Mouse (Mus musculus): Measurements from ENCODE around the gene a. TPM values are rescaled to one million over a fixed set of nuclear protein-coding genes. Genes with fewer than 3 reads are reported as not detected.

The a gene
- polyA plus RNA-seq, 1 experiment, result not detected

DNA sequence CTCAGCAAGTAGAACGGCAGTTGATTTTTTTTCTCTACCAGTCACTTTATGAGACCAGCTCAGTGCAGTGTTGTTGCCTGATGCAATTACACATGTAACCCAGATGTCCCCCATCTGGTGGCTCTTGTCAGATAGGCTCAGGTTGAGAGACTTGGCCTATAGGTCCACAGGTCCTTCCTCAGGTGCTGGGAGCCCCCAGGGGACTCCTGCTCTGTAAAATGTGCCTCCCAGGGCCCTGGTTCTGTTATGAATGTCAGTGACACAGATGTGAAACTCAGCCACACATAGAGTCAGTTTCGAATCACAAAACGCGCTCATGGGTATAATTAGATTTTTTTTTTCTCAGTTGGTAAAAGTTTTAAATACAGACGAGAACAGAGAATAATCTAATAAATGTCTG lies 33.5 kb upstream of the a start:
- Histone ChIP-seq H3K4me3 (replicated peaks; ENCODE audit: extremely low read depth, low read depth, low read length) (no peak overlapping the region), H3K4me1 (ENCODE audit: control insufficient read depth, insufficient read depth, low read length) (no peaks in the 10 kb centered on the region)
- 85% methylated on average over 5 of the region's 5 CpGs for WGBS
- TF ChIP-seq CTCF (IDR thresholded peaks at IDR 0.05; ENCODE audit: insufficient read depth, low read length) (no peak), POLR2A (IDR thresholded peaks at IDR 0.05; ENCODE audit: borderline replicate concordance, extremely low read depth, low read depth, low read length) (no peak)
- no peak for DNase-seq

DNA sequence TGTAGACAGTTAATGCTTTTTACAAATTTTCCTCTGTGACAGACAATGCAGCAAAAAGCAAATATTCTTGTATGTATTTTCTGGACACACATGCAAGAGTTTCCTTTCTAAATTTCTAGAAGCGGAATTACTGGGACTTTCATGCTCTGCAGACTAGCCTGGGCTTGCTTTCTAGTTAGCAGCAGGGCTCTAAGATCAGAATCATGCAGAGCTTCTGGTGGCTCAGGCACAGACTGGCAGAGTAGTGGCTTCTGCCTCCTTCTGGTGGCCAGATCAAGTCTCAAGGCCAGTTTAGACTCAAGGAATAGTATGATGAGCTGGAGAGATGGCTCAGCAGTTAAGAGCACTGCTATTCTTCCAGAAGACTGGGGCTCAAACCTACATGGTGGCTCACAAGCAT lies 32.7 kb upstream of the a start:
- no peak for DNase-seq
- TF ChIP-seq CTCF (IDR thresholded peaks at IDR 0.05; ENCODE audit: insufficient read depth, low read length), result no peak
- TF ChIP-seq POLR2A (IDR thresholded peaks at IDR 0.05; ENCODE audit: borderline replicate concordance, extremely low read depth, low read depth, low read length), result no peak
- Histone ChIP-seq H3K4me3 (replicated peaks; ENCODE audit: extremely low read depth, low read depth, low read length) (no peak overlapping the region), H3K4me1 (ENCODE audit: control insufficient read depth, insufficient read depth, low read length) (no peaks in the 10 kb centered on the region)
- WGBS, result 82% methylated on average over 1 of the region's 1 CpGs

DNA sequence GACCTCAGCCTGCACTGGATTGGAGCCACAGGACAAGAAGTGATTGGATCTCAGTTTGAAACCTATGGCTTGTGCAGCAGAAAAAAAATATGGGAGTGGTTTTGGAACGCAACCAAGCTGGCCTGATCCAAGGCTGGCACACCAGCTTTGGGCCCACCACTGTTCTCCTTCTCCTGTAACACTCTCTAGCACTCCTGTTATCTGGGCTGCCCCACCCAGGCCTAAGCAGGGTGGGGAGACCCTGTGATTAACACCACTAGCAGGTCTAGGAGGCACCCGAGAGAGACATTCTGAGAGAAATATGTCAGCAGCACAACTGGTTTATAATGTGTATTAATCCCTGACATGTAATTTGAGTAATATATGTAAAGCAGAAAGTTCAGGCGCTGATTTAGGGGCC lies 28.0 kb upstream of the a start:
- 78% methylated on average over 3 of the region's 3 CpGs for WGBS
- no peaks in the 10 kb centered on the region for H3K4me1 ChIP-seq (ENCODE audit: control insufficient read depth, insufficient read depth, low read length)
- H3K4me3 ChIP-seq (replicated peaks; ENCODE audit: extremely low read depth, low read depth, low read length), result no peak overlapping the region
- DNase-seq, result no peak
- TF ChIP-seq CTCF (IDR thresholded peaks at IDR 0.05; ENCODE audit: insufficient read depth, low read length), result no peak
- no peak for TF ChIP-seq POLR2A (IDR thresholded peaks at IDR 0.05; ENCODE audit: borderline replicate concordance, extremely low read depth, low read depth, low read length)

DNA sequence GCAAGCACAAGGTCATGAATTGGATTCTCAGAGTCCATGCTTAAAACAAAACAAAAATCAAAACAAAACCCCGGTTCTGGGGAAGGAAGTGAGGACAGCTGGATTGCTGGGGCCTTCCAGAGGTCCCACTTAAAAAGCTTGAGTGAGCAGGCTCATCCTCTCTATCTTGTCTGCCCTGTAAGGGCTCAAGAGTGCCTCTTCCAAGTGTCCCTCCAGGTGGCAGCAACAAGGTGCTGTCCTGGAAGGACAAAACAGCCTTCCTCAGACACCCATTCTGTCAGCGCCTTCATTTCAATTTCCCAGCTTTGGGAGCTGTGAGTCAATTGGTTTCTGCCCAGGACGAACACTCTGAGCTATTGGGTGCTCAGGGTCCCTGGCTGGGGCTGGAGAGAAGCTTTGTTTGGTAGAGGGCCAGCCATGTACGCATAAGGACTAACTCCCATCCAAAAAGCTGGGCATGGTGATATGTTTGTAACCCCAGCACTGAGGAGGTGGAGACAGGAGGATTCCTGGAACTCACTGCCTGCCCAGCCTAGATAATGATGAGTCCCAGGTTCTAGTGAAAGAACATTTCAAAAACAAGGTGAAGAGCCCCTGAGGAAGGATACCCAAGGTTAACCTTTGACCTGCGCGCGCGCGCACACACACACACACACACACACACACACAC lies 26.2 kb upstream of the a start:
- Histone ChIP-seq H3K4me3 (replicated peaks; ENCODE audit: extremely low read depth, low read depth, low read length) (no peak overlapping the region), H3K4me1 (ENCODE audit: control insufficient read depth, insufficient read depth, low read length) (no peaks in the 10 kb centered on the region)
- 83% methylated on average over 9 of the region's 9 CpGs for WGBS
- TF ChIP-seq CTCF (IDR thresholded peaks at IDR 0.05; ENCODE audit: insufficient read depth, low read length), result peak; percentile 35; the same call in 1 of the 2 replicates
- no peak for TF ChIP-seq POLR2A (IDR thresholded peaks at IDR 0.05; ENCODE audit: borderline replicate concordance, extremely low read depth, low read depth, low read length)
- no peak for DNase-seq

DNA sequence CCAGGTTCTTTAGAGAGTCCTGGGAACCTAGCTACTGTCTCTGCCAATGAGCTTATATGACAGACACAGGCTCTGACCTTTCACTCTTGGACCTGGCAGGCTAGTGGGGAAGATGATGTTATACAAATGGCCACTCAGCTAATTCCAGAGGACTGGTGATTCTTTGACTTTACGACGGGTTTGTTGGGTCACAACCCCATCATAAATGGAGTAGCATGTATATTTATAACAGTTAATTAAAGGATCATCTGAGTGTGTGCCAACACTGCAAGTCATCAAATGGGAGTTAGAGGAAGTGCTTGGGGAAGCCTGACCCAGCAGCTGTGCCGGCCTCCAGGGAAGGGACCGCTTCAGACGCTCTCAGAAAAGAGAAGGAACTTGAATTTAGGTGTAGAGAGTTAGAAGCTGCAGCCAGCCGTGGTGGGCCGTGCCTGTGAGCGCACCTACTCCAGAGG lies 25.6 kb upstream of the a start:
- no peak for DNase-seq
- no peak overlapping the region for H3K4me3 ChIP-seq (replicated peaks; ENCODE audit: extremely low read depth, low read depth, low read length)
- H3K4me1 ChIP-seq (ENCODE audit: control insufficient read depth, insufficient read depth, low read length), result no peaks in the 10 kb centered on the region
- TF ChIP-seq POLR2A (IDR thresholded peaks at IDR 0.05; ENCODE audit: borderline replicate concordance, extremely low read depth, low read depth, low read length), result no peak
- TF ChIP-seq CTCF (IDR thresholded peaks at IDR 0.05; ENCODE audit: insufficient read depth, low read length), result no peak
- 50% methylated on average over 8 of the region's 8 CpGs for WGBS

DNA sequence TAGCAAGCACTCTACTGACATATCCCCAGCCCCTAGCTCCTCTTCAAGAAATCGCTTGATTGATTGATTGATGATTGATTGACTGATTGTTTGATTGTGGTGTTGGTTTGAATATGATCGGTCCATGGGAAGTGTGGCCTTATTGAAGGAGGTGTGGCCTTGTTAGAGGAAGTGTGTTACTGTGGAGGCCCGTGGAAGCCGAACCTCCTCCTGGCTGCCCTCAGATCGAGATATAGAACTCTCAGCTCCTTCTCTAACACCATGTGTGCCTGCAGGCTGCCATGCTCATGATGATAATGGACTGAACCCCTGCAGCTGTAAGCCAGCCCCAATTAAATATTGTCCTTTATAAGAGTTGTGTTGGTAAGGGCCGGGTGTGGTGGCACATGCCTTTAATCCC lies 24.2 kb upstream of the a start:
- no peak overlapping the region for H3K4me3 ChIP-seq (replicated peaks; ENCODE audit: extremely low read depth, low read depth, low read length)
- TF ChIP-seq CTCF (IDR thresholded peaks at IDR 0.05; ENCODE audit: insufficient read depth, low read length), result no peak
- TF ChIP-seq POLR2A (IDR thresholded peaks at IDR 0.05; ENCODE audit: borderline replicate concordance, extremely low read depth, low read depth, low read length), result no peak
- DNase-seq, result no peak
- WGBS, result 74% methylated on average over 6 of the region's 6 CpGs
- no peaks in the 10 kb centered on the region for H3K4me1 ChIP-seq (ENCODE audit: control insufficient read depth, insufficient read depth, low read length)

DNA sequence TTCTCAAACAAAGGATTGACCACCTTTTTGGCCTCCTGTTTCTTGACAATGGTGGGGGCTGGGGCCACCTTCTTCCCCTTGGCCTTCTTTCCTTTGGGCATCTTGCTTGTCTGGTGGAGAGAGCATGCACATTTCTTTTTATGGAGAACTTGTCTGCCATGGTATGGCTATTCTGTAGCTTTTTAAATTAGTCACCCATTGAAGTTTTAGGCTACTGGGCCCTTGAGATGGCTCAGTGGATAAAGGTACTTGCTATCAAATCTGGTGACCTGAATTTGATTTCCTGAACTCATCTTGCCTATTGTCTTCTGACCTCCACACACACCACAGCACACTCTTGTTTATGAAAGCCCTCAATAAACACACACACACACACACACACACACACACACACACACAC lies 21.3 kb upstream of the a start, which contains the start of gene Gm14214:
Gene Gm14214 (minus strand): TSS at position 101 of the 400 bp plus-strand sequence.
- H3K4me3 ChIP-seq (replicated peaks; ENCODE audit: extremely low read depth, low read depth, low read length), result no peak within 1 kb of the TSS
- DNase-seq, result no peak
- H3K4me1 ChIP-seq (ENCODE audit: control insufficient read depth, insufficient read depth, low read length), result no peaks in the 10 kb centered on the region
- TF ChIP-seq CTCF (IDR thresholded peaks at IDR 0.05; ENCODE audit: insufficient read depth, low read length) (no peak), POLR2A (IDR thresholded peaks at IDR 0.05; ENCODE audit: borderline replicate concordance, extremely low read depth, low read depth, low read length) (no peak)

DNA sequence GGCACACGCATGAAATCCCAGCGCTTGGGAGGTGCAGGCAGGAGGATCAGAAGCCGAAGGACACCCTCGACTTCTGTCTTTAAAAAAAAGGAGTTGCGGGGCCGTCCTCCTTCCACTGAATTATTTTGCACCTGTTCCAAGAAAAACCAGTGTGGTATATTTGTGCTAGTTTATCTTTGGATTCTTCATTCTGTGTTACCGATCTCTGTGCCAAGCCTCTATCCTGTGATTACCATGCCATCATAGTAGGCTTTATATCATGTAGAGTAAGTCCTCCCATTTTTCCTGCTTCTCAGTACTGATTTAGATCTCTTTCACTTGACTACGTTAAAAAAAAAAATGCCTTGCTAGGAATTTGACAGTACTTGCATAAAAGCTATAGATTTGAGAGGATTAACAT lies 19.6 kb upstream of the a start:
- DNase-seq, result no peak
- TF ChIP-seq POLR2A (IDR thresholded peaks at IDR 0.05; ENCODE audit: borderline replicate concordance, extremely low read depth, low read depth, low read length) (no peak), CTCF (IDR thresholded peaks at IDR 0.05; ENCODE audit: insufficient read depth, low read length) (no peak)
- Histone ChIP-seq H3K4me3 (replicated peaks; ENCODE audit: extremely low read depth, low read depth, low read length) (no peak overlapping the region), H3K4me1 (ENCODE audit: control insufficient read depth, insufficient read depth, low read length) (no peaks in the 10 kb centered on the region)
- WGBS, result 77% methylated on average over 8 of the region's 8 CpGs

DNA sequence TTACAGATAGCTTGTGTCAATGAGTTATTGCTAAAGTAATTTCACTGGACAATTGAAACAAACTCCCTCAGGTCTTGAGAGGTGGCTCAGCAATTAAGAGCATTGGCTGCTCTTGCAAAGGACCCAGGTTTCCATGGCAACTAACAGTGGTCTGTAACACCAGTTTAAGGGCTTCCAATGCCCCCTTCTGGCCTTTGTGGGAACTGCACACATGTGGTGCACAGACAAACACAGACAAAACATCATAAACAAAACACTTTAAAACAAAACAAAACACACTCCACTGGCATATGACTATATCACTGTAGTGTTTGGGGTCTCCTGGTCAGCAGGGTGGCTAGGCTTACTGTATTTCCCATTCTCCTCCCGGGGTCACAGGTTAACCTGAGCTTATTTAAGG lies 17.2 kb upstream of the a start:
- WGBS, result 76% methylated on average over 1 of the region's 1 CpGs
- Histone ChIP-seq H3K4me3 (replicated peaks; ENCODE audit: extremely low read depth, low read depth, low read length) (no peak overlapping the region), H3K4me1 (ENCODE audit: control insufficient read depth, insufficient read depth, low read length) (peaks cover 4% of the 10 kb centered on the region)
- DNase-seq, result no peak
- TF ChIP-seq POLR2A (IDR thresholded peaks at IDR 0.05; ENCODE audit: borderline replicate concordance, extremely low read depth, low read depth, low read length), result no peak

DNA sequence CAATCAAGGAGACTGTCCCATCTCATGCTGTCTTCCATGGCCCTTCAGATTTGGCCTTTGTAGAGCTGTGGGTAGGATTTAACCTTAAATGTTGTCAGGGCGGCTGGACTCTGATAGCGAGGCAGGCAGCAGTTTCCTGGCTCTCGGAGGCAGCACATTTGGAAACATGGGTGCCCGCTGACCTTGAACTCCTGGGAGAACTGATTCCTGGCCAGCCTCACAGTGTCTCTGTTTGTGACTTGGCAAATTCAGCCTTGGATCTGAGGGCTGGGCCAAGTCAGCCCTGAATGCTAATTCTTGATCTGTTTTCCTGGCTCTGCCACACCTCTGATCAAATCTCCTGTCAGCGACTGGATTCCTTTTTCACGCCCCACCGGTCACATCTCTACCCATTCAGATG lies 14.7 kb upstream of the a start:
- TF ChIP-seq CTCF (IDR thresholded peaks at IDR 0.05; ENCODE audit: insufficient read depth, low read length), result no peak
- TF ChIP-seq POLR2A (IDR thresholded peaks at IDR 0.05; ENCODE audit: borderline replicate concordance, extremely low read depth, low read depth, low read length), result no peak
- 58% methylated on average over 7 of the region's 7 CpGs for WGBS
- no peak for DNase-seq
- Histone ChIP-seq H3K4me3 (replicated peaks; ENCODE audit: extremely low read depth, low read depth, low read length) (no peak overlapping the region), H3K4me1 (ENCODE audit: control insufficient read depth, insufficient read depth, low read length) (peaks cover 4% of the 10 kb centered on the region)
